Mouse (Mus musculus) brain, embryonic 14.5 days (tissue): Measurements from ENCODE around the gene Cdkn2aip.

Experiments
- CTCF ChIP-seq: fragments of 200-500 bp; IDR thresholded peaks from 2 replicates; pipeline ENCODE4 v1.5.1; 2012; ENCODE audit warnings: inconsistent platforms, mild to moderate bottlenecking, moderate library complexity, borderline replicate concordance; ENCODE audit not compliant: insufficient read depth, insufficient read length; ENCODE audit errors: extremely low read depth
- POLR2A ChIP-seq: fragments of 200-500 bp; IDR thresholded peaks from 2 replicates; pipeline ENCODE4 v1.6.1; 2012; ENCODE audit warnings: mild to moderate bottlenecking, inconsistent platforms, borderline replicate concordance; ENCODE audit not compliant: poor library complexity, insufficient read depth, insufficient read length, severe bottlenecking; ENCODE audit errors: extremely low read depth

DNA sequence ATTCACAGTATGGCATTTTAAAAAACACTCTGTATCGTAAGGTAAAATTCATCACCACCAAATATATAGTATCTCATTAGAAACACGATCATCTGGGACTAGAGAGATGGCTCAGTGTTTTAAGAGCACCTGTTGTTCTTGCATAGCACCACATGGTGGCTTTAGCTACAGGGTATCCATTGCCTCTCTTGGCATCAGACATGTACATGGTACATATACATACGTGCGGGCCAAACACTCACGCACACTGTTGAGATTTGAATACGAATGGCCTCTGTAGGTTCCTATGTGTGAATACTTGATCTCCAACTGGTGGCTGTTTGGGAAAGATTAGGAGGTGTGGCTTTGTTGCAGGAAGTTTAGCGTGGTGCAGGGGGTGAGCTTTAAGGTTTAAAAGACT lies 28.6 kb upstream of the Cdkn2aip start:
- no peak for TF ChIP-seq POLR2A
- TF ChIP-seq CTCF: no peak
